Mouse (Mus musculus): ENCODE data around the gene Glt8d2. TPM values are rescaled to one million over a fixed set of nuclear protein-coding genes. Genes with fewer than 3 reads are reported as not detected.
A peak's percentile ranks its signal among the peaks of the same experiment; 100 is the strongest.
"Not testable (repeated sequence)": the region's sequence is repeated elsewhere in the genome, so short reads cannot be mapped to it uniquely, and the experiment has no call there.

The Glt8d2 gene
- total RNA-seq, 2 experiments from 2014 or later: 2.2 to 3.2 TPM

DNA sequence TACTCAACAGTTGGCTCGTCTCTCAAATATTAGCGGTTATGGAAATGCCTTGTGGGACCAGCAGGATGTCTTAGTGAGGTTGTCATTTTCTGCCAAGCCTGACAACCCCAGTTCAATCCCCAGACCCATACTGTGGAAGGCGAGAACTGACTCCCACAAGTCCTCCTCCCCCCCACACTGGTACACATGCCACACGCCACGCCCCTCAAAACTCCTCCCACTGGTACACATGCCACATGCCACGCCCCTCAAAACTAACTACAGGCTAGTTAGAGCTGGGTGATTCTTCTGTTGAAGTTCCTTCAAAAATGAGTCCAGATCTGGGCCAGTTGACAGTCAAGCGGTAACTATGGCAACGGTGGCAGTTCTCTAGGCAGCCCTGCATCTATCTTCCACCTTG lies 44.4 kb downstream of the Glt8d2 start:
- no peak for DNase-seq

DNA sequence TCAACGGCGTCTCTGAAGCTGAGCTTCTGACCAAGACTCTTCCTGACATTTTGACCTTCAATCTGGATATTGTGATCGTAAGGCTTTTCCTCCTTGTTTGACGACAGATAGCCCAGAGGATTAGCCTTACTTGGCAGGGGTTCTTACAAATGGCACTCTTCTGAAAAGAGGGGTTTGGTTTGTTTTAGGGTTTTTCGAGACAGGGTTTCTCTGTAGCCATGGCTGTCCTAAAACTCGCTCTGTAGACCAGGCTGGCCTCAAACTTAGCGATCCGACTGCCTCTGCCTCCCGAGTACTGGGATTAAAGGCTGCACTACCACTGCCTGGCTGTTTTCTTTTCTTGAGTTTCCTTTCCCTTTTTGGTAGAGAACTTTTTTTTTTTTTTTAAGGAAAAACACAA lies 49.0 kb downstream of the Glt8d2 start:
- DNase-seq: no peak

DNA sequence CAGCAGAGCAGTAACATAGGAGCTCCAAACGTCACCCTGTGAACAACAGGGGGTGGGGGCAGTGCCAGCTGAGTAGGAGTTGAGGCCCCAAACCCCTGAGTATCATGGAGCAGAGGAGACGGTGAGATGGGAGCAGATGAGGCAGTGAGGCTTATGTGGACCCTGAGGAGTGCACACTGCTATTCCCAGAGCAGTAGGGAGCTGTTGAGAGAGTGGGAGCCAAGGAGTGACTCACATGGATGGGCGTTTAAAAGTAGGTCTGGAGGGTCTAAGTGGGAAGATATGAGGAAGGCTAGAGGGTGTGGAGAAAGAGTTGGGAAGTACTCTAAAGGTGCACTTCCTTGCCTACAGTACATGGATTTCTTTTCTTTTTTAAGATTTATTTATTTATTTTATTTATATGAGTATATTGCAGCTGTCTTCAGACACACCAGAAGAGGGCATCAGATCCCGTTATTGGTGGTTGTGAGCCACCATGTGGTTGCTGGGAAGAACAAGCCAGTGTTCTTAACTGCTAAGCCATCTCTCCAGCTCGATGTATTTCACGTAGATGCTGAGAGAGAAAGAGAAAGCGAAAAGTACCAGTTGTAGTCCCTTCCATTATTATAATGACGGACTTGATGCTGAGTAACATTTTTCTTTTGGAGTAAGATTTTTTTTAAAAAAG lies 51.3 kb downstream of the Glt8d2 start:
- DNase-seq: no peak

DNA sequence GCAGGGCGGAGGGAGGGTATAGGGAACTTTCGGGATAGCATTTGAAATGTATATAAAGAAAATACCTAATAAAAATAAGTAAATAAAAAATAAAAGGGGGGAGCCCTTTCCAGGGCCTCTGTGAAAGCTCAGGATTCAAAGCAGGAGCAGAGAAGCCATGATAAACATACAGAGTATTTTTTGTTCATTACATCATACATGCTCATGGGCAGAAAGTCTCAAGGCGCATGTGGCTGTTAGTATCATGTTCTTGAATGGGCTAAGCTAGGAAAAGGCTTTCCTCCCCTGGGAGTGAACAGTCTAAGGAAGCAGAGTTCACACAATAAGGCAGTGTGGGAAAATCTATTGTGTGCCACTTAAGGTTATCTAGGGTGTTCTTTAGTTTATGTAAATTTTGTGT lies 54.1 kb downstream of the Glt8d2 start:
- no peak for DNase-seq

DNA sequence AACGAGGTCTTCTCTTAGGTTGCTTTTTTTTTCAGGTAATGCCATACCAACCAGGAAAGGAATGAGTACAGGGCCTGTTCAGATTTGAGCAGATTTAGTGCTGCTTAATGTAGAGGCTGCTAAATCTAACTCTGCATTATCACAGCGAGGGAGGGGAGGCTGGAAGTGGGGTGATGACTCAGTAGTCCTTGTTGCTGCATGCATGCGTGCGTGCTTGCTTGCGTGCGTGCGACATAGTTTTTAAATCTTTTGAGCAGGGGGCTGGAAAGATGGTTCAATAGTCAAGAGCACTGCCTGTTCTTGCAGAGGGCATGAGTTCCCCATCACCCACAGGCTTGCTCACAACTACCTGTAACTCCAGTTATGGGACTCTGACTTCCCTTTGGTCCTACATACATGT lies 56.1 kb downstream of the Glt8d2 start:
- DNase-seq: no peak

DNA sequence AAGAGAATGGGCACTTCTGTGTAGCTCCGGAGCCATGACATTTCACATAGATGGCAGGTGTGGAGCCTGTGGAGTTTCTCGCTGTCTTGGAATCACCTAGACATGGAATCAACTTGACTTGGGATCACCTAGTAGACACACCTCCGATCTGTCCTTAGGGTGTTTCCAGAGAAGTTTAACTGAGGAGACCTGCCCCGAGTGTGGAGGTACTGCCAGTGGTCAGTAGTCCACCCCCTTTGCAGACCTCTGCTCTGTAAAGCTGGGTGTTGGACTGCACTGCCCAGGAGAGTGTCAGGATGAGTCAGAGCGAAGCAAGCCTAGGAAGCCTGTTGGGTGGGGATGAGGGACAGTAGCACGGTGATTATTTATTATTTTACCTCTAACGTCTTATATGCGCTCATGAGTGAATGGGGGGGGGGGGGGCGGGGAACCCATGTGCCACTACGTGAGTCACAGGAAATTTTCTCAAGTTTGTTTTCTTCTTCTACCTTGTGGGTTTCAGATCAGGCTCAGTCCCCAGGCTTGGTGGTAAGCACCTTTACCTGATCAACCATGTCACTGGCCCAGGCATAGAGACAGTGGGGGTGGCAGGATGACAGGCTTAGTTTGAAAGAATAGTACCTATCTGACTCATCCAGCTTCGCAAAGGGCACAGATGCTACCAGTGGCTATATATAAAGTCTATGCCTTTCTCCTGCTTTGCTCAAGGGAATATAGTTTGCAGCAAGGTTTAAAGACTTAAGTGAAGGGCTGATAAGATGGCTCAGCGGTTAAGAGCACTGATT lies 57.8 kb downstream of the Glt8d2 start:
- DNase-seq: no peak

DNA sequence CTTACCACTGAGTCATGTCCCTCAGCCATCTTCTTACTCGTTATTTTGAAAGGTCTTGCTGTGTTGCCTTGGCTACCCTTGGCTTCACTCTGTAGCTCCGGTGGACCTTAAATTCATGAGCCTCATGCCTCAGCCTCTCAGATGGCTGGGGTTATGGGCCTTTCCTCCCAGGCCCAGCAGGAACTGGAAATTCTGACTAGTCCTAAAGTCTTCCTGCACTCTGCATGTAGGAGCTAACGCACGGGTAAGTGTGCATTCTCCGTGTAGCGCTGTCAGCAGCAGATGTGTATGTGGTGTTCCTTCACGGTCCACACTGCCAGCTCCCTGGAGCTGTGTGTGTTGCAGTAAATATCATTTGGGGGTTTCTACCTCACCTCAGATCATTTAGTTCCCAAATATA lies 59.3 kb downstream of the Glt8d2 start:
- DNase-seq: no peak

DNA sequence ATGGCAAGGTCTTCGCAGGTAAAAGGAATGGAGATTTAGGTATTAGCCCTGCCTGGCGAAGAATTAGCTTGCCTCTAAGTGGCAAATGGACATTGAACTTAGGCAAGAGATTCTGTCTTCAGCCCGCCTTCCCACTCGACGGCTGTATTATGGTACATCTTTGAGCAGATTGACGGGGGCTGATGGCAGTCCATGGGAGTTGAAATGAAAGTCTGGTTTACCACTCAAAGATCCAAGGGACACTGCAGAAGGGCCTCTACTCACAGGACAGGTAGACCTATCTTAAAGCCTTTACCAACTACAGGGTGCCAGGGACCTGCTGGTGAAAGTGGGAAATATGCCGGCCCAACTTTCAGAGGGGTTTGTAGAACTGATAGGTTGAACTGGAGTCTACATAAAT lies 60.0 kb downstream of the Glt8d2 start:
- no peak for DNase-seq

DNA sequence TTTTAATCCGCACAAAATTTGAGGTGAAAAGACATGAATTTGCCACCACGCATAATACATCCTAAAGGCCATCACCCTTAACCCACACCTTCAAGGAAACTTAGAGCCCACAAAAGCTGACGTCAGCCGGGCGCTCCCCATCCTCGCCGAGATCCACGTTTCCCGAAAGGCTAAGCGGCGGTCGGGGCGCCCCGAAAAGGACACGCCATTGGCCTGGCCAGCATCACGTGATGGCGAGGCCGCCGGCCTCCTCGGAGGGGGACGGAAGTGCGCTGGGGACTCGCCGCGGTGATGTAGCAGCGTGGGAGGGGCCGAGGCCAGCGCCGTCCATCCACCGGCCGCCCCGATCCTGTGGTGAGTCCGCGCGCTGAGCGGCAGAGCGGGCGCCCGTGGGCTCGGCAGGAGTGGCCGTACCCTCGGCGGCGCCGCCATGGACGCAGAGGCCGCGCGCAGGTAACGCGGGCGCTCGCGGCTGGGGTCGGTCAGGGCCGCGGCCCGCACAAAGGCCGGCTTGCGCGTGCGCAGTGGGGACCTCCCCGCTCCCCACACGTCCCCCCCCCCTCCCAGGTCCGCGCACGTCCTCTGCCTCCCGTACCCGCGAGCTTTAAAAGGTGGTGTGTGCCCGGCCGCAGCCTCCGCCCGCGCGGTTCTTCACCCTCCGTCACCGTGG lies 60.7 kb downstream of the Glt8d2 start, which contains the start of gene Tdg:
Gene Tdg, plus strand, starts transcription at position 243 of the 670 bp plus-strand sequence.
- peak; percentile 96 for DNase-seq

DNA sequence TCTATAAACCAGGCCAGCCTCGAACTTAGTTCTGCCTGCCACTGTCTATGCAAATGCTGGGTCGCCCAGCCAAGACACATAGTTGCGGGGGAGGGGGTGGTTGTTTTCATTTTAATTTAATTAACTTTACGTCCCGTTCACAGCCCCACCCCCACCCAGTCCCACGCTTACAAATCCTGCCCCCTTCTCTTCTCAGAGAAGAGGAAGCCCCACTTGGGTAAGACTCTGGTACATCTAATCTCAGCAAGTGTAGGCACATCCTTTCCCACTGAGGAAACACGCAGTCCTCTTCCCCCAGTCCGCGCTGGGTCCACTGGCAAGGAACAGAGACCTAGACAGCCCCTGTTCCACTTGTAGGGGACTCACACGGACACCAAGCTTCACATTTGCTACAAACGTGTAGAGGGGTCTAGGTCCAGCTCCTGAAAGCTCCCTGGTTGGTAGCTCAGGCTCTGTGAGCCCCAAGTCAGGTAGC lies 61.3 kb downstream of the Glt8d2 start:
- no peak for DNase-seq

DNA sequence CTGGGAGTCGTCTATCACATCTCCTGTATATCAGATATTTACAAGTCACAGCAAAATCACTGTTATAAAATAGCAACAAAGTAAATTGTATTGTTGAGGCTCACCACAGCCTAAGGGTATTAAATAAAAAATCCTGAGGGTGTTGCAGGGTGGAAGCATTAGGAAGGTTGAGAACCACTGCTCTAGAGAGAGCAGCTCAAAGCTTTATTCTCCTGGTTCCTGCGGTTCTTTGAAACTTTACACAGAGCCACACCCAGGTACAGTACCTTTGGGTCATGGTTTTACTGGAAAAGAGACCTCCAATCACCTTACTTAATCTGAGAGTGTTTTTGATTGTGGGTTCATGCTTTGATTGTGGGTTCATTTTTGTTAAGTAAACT lies 66.9 kb downstream of the Glt8d2 start:
- DNase-seq: not testable (repeated sequence)

DNA sequence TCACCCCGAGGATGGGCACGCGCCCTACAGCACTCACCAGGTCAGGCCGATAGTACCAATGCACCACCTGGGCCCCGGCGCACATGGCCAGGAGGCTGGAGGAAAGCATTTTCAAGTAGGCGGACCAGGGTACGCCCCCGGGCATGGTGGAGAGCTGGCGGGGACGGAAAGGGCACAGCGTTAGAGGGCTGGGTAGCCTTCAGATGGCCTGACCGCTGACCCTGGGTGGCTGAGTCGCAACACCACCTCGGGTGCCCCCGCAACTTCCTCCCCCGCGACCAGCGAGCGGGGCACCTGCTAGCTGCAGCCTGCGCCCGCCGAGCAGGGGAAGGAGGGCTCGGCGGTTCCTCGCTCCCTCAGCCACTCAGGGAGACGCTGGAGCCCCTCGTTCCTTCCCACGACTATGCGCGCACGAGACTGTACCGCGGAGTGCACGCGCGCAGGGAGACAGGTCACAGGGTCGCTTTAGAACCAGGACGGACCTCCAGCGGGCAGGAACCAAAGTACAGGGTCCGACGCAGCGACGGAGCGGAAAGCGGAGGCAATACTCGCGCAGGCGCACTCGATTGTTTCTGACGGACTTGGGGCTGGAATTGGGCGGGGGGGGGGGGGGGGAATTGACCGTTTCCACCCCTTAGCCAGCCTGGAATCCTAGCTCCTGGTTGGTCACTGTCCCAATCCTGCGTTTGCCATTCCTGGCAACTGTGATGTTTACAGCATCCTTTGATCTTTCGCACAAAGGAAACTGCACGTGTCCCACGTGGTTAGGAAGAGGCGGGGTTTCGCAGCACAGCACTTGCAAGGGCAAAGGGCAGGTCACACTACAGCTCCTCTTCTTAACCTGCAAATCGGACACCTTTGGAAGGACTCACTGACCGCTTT lies 67.5 kb downstream of the Glt8d2 start, which contains the start of gene 1190007I07Rik:
Gene 1190007I07Rik, minus strand, starts transcription at position 558 of the 882 bp plus-strand sequence.
- DNase-seq: peak; percentile 86

DNA sequence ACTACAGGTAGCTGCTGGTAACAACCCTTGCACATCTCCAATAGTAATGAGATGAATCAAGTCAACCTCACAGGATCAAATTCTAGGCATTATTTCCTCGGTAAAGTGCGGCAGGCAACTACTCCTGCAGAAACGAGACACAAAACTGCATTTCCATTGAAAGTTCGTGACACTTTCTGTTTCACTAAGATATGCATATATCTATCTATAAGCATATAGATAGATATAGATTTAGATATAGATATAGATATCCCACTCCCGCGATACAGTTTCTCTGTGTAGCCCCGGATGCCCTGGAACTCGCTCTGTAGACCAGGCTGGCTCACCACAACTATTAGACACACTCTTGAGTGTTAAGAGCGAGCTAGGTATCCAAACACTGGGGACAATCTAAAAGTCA lies 68.2 kb downstream of the Glt8d2 start:
- no peak for DNase-seq

Other genes starting within 250 kb of the Glt8d2 start
- not detected for gene Gm1553, start 198.0 kb downstream of the Glt8d2 start, total RNA-seq (2021)
- gene 1190007I07Rik, start 67.4 kb downstream of the Glt8d2 start, total RNA-seq (2021): 10 to 100 TPM; 28.8 to 30.7 TPM
- gene Tdg, start 60.8 kb downstream of the Glt8d2 start, total RNA-seq (2021): 10 to 100 TPM; 16.5 to 16.7 TPM
- 10 to 100 TPM; 20.9 to 24.5 TPM for gene Hcfc2, start 5.5 kb upstream of the Glt8d2 start, total RNA-seq (2021)
- gene Nfyb, start 73.5 kb upstream of the Glt8d2 start, total RNA-seq (2021): 10 to 100 TPM; 24.9 to 33.2 TPM
- gene Txnrd1, start 143.3 kb upstream of the Glt8d2 start, total RNA-seq (2021): 10 to 100 TPM; 48.6 to 49.7 TPM
- gene Eid3, start 176.0 kb upstream of the Glt8d2 start, total RNA-seq (2021): 1 to 10 TPM in 1 of 2 experiments, under 1 TPM in 1; 0.97 to 1.4 TPM